Mouse (Mus musculus) myocyte (in vitro differentiated cells): ENCODE measurements around the gene Snu13. TPM values are rescaled to one million over a fixed set of nuclear protein-coding genes. Genes with fewer than 3 reads are reported as not detected.

Experiments used
- H3K27me3 ChIP-seq: one replicate; pipeline ENCODE4 v1.6.1; 2011; ENCODE audit not compliant: control insufficient read depth, insufficient read depth, insufficient read length
- H3K36me3 ChIP-seq: one replicate; pipeline ENCODE4 v1.6.1; 2011; ENCODE audit not compliant: control insufficient read depth, insufficient read depth
- H3K4me2 ChIP-seq: one replicate; pipeline ENCODE4 v1.6.1; 2011; ENCODE audit warnings: low read depth, control low read depth
- H3K4me3 ChIP-seq: one replicate; pipeline ENCODE4 v1.5.1; 2011; ENCODE audit warnings: mild to moderate bottlenecking, control low read depth, moderate library complexity
- H3K79me2 ChIP-seq: one replicate; pipeline ENCODE4 v1.6.1; 2011; ENCODE audit not compliant: control insufficient read depth, insufficient read depth
- H3ac ChIP-seq: one replicate; pipeline ENCODE4 v1.6.1; 2011; ENCODE audit not compliant: control insufficient read depth, insufficient read length
- E2F4 ChIP-seq: IDR thresholded peaks from one replicate; pipeline ENCODE4 v1.6.1; 2011; ENCODE audit warnings: mild to moderate bottlenecking, control low read depth, moderate library complexity; ENCODE audit not compliant: insufficient read depth
- MAX ChIP-seq: IDR thresholded peaks from one replicate; pipeline ENCODE4 v1.6.1; 2011; ENCODE audit warnings: low read depth, mild to moderate bottlenecking, control low read depth
- MYOD1 ChIP-seq, 3 experiments: IDR thresholded peaks; one replicate each; pipeline ENCODE4 v1.6.1; 2011; ENCODE audit warnings: control low read depth in 2 of 3, low read depth in 2 of 3, mild to moderate bottlenecking in 2 of 3, moderate library complexity in 1 of 3; ENCODE audit not compliant: insufficient read length in 2 of 3, control insufficient read depth in 1 of 3
- MYOG ChIP-seq, 3 experiments: IDR thresholded peaks; one replicate each; pipeline ENCODE4 v1.6.1; 2011; ENCODE audit warnings: control low read depth in 2 of 3, low read depth in 2 of 3, mild to moderate bottlenecking in 2 of 3; ENCODE audit not compliant: insufficient read length in 2 of 3, control insufficient read depth in 1 of 3, insufficient read depth in 1 of 3
- POLR2A ChIP-seq: IDR thresholded peaks from one replicate; pipeline ENCODE4 v1.6.1; 2011; ENCODE audit warnings: low read depth, mild to moderate bottlenecking, control low read depth, moderate library complexity; ENCODE audit not compliant: insufficient read length
- POLR2AphosphoS2 ChIP-seq: IDR thresholded peaks from one replicate; pipeline ENCODE4 v1.6.1; 2011; ENCODE audit warnings: low read depth, control low read depth; ENCODE audit not compliant: insufficient read length
- REST ChIP-seq: IDR thresholded peaks from one replicate; pipeline ENCODE4 v1.6.1; 2011; ENCODE audit warnings: mild to moderate bottlenecking, control low read depth, moderate library complexity; ENCODE audit not compliant: insufficient read depth, insufficient read length
- SRF ChIP-seq: IDR thresholded peaks from one replicate; pipeline ENCODE4 v1.6.1; 2011; ENCODE audit warnings: low read depth; ENCODE audit not compliant: control insufficient read depth, insufficient read length
- TCF12 ChIP-seq: IDR thresholded peaks from one replicate; pipeline ENCODE4 v1.6.1; 2011; ENCODE audit warnings: mild to moderate bottlenecking, control low read depth; ENCODE audit not compliant: poor library complexity, insufficient read depth, severe bottlenecking
- TCF3 ChIP-seq: IDR thresholded peaks from one replicate; pipeline ENCODE4 v1.6.1; 2011; ENCODE audit warnings: low read depth, control low read depth; ENCODE audit not compliant: insufficient read length
- USF1 ChIP-seq: IDR thresholded peaks from one replicate; pipeline ENCODE4 v1.6.1; 2011; ENCODE audit warnings: low read depth, mild to moderate bottlenecking, control low read depth, moderate library complexity
- polyA plus RNA-seq: library from polyadenylated mRNA; unstranded; fragments of >200 nt; fragmentation: generic; extraction: Trizol; gene quantifications from one replicate; pipeline ENCODE4 v1.2.1, GENCODE M21; 2012; ENCODE audit warnings: missing spikeins

The Snu13 gene
- polyA plus RNA-seq, 1 experiment, result 129 TPM

GRCm38 (mm10) chr15:82011947-82012346, 35.5 kb downstream of the Snu13 start:
- Histone ChIP-seq H3ac (no peak overlapping the region), H3K4me2 (peak overlapping the region; percentile 18), H3K27me3 (no peaks in the 10 kb centered on the region), H3K79me2 (peaks cover 32% of the 10 kb centered on the region), H3K36me3 (peaks cover 6% of the 10 kb centered on the region), H3K4me3 (no peak overlapping the region)
- TF ChIP-seq SRF (no peak), MAX (no peak), POLR2AphosphoS2 (no peak), TCF3 (no peak), MYOG (IDR thresholded peaks at IDR 0.05; ENCODE audit: control insufficient read depth in 1 of 3, insufficient read depth in 1 of 3, insufficient read length in 2 of 3, low read depth in 2 of 3) (no peak)

GRCm38 (mm10) chr15:82004257-82004656, 43.1 kb downstream of the Snu13 start:
- no peaks in the 10 kb centered on the region for H3K79me2 ChIP-seq
- H3K4me3 ChIP-seq, result no peak overlapping the region
- no peak overlapping the region for H3K4me2 ChIP-seq
- H3K27me3 ChIP-seq, result no peaks in the 10 kb centered on the region
- H3K36me3 ChIP-seq, result peaks cover 26% of the 10 kb centered on the region
- no peak overlapping the region for H3ac ChIP-seq
- TF ChIP-seq MYOG (IDR thresholded peaks at IDR 0.05; ENCODE audit: control insufficient read depth in 1 of 3, insufficient read depth in 1 of 3, insufficient read length in 2 of 3, low read depth in 2 of 3), result no peak

GRCm38 (mm10) chr15:81993992-81994391, 53.4 kb downstream of the Snu13 start:
- Histone ChIP-seq H3K4me2 (no peak overlapping the region), H3K27me3 (no peaks in the 10 kb centered on the region), H3K36me3 (peaks cover 34% of the 10 kb centered on the region), H3ac (no peak overlapping the region), H3K4me3 (no peak overlapping the region), H3K79me2 (no peaks in the 10 kb centered on the region)
- no peak for TF ChIP-seq SRF
- TF ChIP-seq REST, result no peak
- TF ChIP-seq TCF3, result no peak
- TF ChIP-seq USF1, result no peak
- TF ChIP-seq E2F4, result no peak
- TF ChIP-seq MYOD1 (IDR thresholded peaks at IDR 0.05; ENCODE audit: control insufficient read depth in 1 of 3, insufficient read length in 2 of 3, low read depth in 2 of 3), result peak in 1 of 3 experiments; percentile 82
- TF ChIP-seq MYOG (IDR thresholded peaks at IDR 0.05; ENCODE audit: control insufficient read depth in 1 of 3, insufficient read depth in 1 of 3, insufficient read length in 2 of 3, low read depth in 2 of 3), result peak in 1 of 3 experiments; percentile 50

- H3K36me3 ChIP-seq, result peaks cover 11% of the 10 kb centered on the region
- H3ac ChIP-seq, result no peak overlapping the region
- H3K4me3 ChIP-seq, result no peak overlapping the region
- TF ChIP-seq TCF3 (peak; percentile 80), MYOD1 (IDR thresholded peaks at IDR 0.05; ENCODE audit: control insufficient read depth in 1 of 3, insufficient read length in 2 of 3, low read depth in 2 of 3) (peak; percentile 85 to 99 (median 93)), MAX (no peak), POLR2AphosphoS2 (peak; percentile 23), POLR2A (no peak), TCF12 (peak; percentile 80), MYOG (IDR thresholded peaks at IDR 0.05; ENCODE audit: control insufficient read depth in 1 of 3, insufficient read depth in 1 of 3, insufficient read length in 2 of 3, low read depth in 2 of 3) (peak; percentile 89 to 98 (median 92))
- no peaks in the 10 kb centered on the region for H3K79me2 ChIP-seq
- H3K27me3 ChIP-seq, result no peaks in the 10 kb centered on the region
- H3K4me2 ChIP-seq, result peak overlapping the region; percentile 25
These were observed 56.8 kb downstream of the Snu13 start for GRCm38 (mm10) chr15:81990549-81990948.

Other genes with a start within 250 kb of the Snu13 start
- gene Tef, start 245.2 kb downstream of the Snu13 start, polyA plus RNA-seq, result 58.4 TPM
- gene Tob2, start 188.8 kb downstream of the Snu13 start, polyA plus RNA-seq, result 37.9 TPM
- 95.3 TPM for gene Phf5a, start 175.7 kb downstream of the Snu13 start, polyA plus RNA-seq
- 666 TPM for gene Aco2, start 175.3 kb downstream of the Snu13 start, polyA plus RNA-seq
- 247 TPM for gene Polr3h, start 121.4 kb downstream of the Snu13 start, polyA plus RNA-seq
- gene Csdc2, start 110.8 kb downstream of the Snu13 start, polyA plus RNA-seq, result 38.3 TPM
- gene Pmm1, start 86.7 kb downstream of the Snu13 start, polyA plus RNA-seq, result 104 TPM
- not detected for gene 1700029P11Rik, start 67.1 kb downstream of the Snu13 start, polyA plus RNA-seq
- 46.3 TPM for gene Xrcc6, start 59.8 kb downstream of the Snu13 start, polyA plus RNA-seq
- 47.6 TPM for gene Desi1, start 13.7 kb downstream of the Snu13 start, polyA plus RNA-seq
- not detected for gene 4930407I10Rik, start 11.6 kb upstream of the Snu13 start, polyA plus RNA-seq
- 0.01 TPM for gene Mei1, start 22.4 kb upstream of the Snu13 start, polyA plus RNA-seq
- gene Ccdc134, start 80.3 kb upstream of the Snu13 start, polyA plus RNA-seq, result 82.1 TPM
- gene Srebf2, start 99.6 kb upstream of the Snu13 start, polyA plus RNA-seq, result 285 TPM
- 0.13 TPM for gene Shisa8, start 165.2 kb upstream of the Snu13 start, polyA plus RNA-seq
- 0.14 TPM for gene Tnfrsf13c, start 176.8 kb upstream of the Snu13 start, polyA plus RNA-seq
- gene Cenpm, start 197.2 kb upstream of the Snu13 start, polyA plus RNA-seq, result 28.1 TPM
- gene 1500009C09Rik, start 204.8 kb upstream of the Snu13 start, polyA plus RNA-seq, result not detected
- gene Sept3, start 227.3 kb upstream of the Snu13 start, polyA plus RNA-seq, result 0.01 TPM